Mouse (Mus musculus): ENCODE measurements at regions not wholly inside any gene's neighbourhood (a gene's known extent, or its start where the extent isn't known, plus 50 kb on each side); places are given as distances from the start of the nearest gene placed in this dataset.
"Not testable (repeated sequence)": the region's sequence is repeated elsewhere in the genome, so short reads cannot be mapped to it uniquely, and the experiment has no call there.

DNA sequence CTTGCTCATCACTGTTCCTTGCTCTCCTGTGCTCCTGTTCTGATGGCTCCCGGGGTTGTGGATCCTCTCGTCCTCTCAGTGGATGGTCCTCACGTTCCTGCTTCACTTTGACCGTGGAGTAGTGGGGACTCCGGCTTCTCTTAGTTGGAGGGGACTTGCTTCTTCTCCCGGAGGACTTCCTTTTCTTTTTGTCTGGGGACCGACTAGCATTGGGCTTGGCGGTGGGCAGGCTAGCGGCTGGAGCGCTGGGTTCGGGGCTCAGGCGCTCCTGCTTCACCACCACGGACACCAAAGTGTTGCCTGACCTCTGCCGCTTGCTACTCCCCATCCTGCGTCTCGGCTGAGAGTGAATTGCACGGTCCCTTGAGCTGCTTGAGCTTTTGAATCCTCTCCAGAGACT lies 53.9 kb upstream of the Fam174b start:
- TF ChIP-seq EP300 (IDR thresholded peaks at IDR 0.05; ENCODE audit: low read length); USF1 (IDR thresholded peaks at IDR 0.05; ENCODE audit: low read depth, low read length): not testable (repeated sequence)

All from CH12.LX (cell line).